Mouse (Mus musculus) brown adipose tissue, adult 24 weeks (tissue): ENCODE results near the gene Anxa5. TPM values are rescaled to one million over a fixed set of nuclear protein-coding genes. Genes with fewer than 3 reads are reported as not detected.

Source experiments
- H3K27ac ChIP-seq: fragments of 200-500 bp; replicated peaks from 2 replicates; pipeline ENCODE4 v1.5.1; 2012; ENCODE audit warnings: low read depth, mild to moderate bottlenecking, low read length
- H3K4me1 ChIP-seq: fragments of 200-500 bp; 2 replicates; pipeline ENCODE4 v1.6.1; 2012; ENCODE audit warnings: low read length, mixed read lengths; ENCODE audit not compliant: control insufficient read depth, insufficient read depth, insufficient read length
- H3K4me3 ChIP-seq: fragments of 200-500 bp; 2 replicates; pipeline ENCODE4 v1.5.1; 2012; ENCODE audit warnings: low read depth, mild to moderate bottlenecking, low read length, moderate library complexity; ENCODE audit not compliant: insufficient read depth
- polyA plus RNA-seq: library from polyadenylated mRNA; stranded (reverse); fragments of >200 nt; gene quantifications from 2 replicates; pipeline ENCODE4 v1.2.4, GENCODE M21; 2012; ENCODE audit not compliant: missing spikeins, insufficient read depth, insufficient read length

The Anxa5 gene
- polyA plus RNA-seq, 1 experiment: 597 TPM

- Histone ChIP-seq H3K4me1 (peaks cover 17% of the 10 kb centered on the region), H3K27ac (peak overlapping the region; percentile 77), H3K4me3 (peak overlapping the region; percentile 76)
These were observed 814 bp upstream of the Anxa5 start for GRCm38 (mm10) chr3:36476261-36477155.

- Histone ChIP-seq H3K27ac (peak overlapping the region; percentile 85), H3K4me3 (peak overlapping the region; percentile 76), H3K4me1 (peaks cover 23% of the 10 kb centered on the region)
These were observed 683 bp downstream of the Anxa5 start for GRCm38 (mm10) chr3:36474938-36475483.

DNA sequence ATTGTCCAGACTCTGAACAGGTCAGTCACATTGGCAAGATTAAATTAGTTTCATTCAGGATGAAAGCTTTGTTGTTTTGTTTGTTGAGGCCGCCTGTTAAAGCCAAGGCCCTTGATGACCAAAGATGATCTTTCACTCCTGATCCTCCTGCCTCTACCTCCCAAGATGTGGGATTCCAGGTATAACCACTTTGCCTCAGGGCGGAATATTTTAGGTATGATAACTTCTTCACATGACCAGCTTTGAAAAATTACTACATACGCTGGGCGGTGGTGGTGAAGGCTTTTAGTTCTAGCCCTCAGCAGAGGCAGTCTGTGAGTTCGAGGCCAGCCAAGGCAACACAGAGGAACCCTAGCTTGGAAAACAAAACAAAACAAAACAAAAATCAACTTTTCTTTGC, 1.3 kb downstream of the Anxa5 start:
- peak overlapping the region; percentile 85 for H3K27ac ChIP-seq
- H3K4me3 ChIP-seq: peak overlapping the region; percentile 76
- peaks cover 27% of the 10 kb centered on the region for H3K4me1 ChIP-seq

GRCm38 (mm10) chr3:36473222-36473621, 2.5 kb downstream of the Anxa5 start:
- Histone ChIP-seq H3K4me3 (peak overlapping the region; percentile 46), H3K4me1 (peaks cover 32% of the 10 kb centered on the region), H3K27ac (0 out of 2 replicates have a peak overlapping the region, but pooled peaks have one; percentile 21)

GRCm38 (mm10) chr3:36471856-36472255, 3.8 kb downstream of the Anxa5 start:
- no peak overlapping the region; the same call in 1 of the 2 replicates for H3K27ac ChIP-seq
- H3K4me3 ChIP-seq: peak overlapping the region; percentile 12
- H3K4me1 ChIP-seq: peaks cover 43% of the 10 kb centered on the region

DNA sequence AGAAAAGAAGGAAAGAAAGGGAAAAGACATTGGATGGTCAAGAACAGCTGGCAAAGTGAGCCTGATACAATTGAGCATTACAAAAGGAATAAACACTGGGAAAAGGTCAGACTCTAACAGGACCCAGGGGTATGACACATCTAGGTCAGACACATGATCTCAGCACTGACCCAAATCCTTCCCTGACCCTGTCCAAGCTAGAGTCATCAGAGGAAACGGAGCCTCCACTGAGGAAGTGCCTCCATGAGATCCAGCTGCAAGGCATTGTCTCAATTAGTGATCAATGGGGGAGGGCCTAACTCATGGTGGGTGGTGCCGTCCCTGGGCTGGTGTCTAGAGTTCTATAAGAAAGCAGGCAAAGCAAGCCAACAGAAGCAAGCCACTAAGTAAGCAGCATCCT, 6.8 kb downstream of the Anxa5 start:
- H3K4me1 ChIP-seq: peaks cover 46% of the 10 kb centered on the region
- H3K27ac ChIP-seq: peak overlapping the region; percentile 34; the same call in 1 of the 2 replicates

GRCm38 (mm10) chr3:36467632-36468031, 8.1 kb downstream of the Anxa5 start:
- Histone ChIP-seq H3K4me1 (peaks cover 43% of the 10 kb centered on the region), H3K4me3 (no peak overlapping the region), H3K27ac (no peak overlapping the region)

More for the DNA sequence above, 6.8 kb downstream of the Anxa5 start:
- no peak overlapping the region for H3K4me3 ChIP-seq

GRCm38 (mm10) chr3:36465538-36465937, 10.2 kb downstream of the Anxa5 start:
- H3K4me3 ChIP-seq: no peak overlapping the region
- no peak overlapping the region for H3K27ac ChIP-seq
- H3K4me1 ChIP-seq: peaks cover 32% of the 10 kb centered on the region

- H3K27ac ChIP-seq: no peak overlapping the region
- H3K4me1 ChIP-seq: peaks cover 11% of the 10 kb centered on the region
- no peak overlapping the region for H3K4me3 ChIP-seq
These were observed 13.3 kb downstream of the Anxa5 start for GRCm38 (mm10) chr3:36462348-36462747.

DNA sequence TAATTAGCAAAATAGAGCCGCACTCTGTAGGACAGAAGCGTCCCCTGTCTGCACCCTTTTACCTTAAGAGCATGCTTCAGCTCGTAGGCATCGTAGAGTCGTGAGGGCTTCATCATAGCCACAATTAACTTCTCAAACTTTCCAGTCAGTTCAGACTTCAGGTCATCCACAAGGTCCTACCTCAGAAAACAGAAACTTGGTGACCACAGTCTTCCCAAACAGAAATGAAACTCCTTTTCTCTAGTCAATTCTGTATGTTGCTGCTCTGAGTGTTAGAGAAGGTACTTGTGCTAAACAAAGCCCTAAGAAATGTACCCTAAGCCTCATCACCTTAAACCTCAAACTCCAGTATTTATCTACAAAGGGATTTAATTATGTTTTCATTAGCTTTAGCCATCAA, 13.9 kb downstream of the Anxa5 start:
- H3K27ac ChIP-seq: no peak overlapping the region
- H3K4me1 ChIP-seq: peaks cover 6% of the 10 kb centered on the region
- no peak overlapping the region for H3K4me3 ChIP-seq

DNA sequence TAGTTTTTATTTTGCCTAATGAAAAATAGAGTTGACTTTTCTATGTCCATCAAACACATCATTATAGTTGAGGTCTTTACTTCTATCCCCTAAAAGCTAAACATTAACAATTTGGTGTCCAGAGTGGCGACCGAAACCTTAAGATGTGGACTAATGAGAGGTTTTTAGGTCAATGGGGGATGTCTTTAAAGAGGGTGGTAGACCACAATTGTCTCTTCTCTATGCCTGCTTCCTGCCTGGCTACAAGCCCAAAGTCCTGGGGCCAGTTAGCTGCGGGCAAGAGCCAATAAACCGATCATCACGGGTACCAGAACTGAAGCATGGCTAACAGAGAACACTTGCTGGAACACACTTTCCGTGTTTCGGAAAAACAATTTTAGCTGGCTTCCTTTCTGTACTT, 15.0 kb downstream of the Anxa5 start:
- H3K4me1 ChIP-seq: no peaks in the 10 kb centered on the region
- H3K4me3 ChIP-seq: no peak overlapping the region
- H3K27ac ChIP-seq: no peak overlapping the region

GRCm38 (mm10) chr3:36455566-36455965, 20.1 kb downstream of the Anxa5 start:
- no peak overlapping the region for H3K4me3 ChIP-seq
- no peak overlapping the region for H3K27ac ChIP-seq
- H3K4me1 ChIP-seq: no peaks in the 10 kb centered on the region

- Histone ChIP-seq H3K4me1 (no peaks in the 10 kb centered on the region), H3K27ac (no peak overlapping the region), H3K4me3 (no peak overlapping the region)
These were observed 20.6 kb downstream of the Anxa5 start for GRCm38 (mm10) chr3:36455124-36455523.

DNA sequence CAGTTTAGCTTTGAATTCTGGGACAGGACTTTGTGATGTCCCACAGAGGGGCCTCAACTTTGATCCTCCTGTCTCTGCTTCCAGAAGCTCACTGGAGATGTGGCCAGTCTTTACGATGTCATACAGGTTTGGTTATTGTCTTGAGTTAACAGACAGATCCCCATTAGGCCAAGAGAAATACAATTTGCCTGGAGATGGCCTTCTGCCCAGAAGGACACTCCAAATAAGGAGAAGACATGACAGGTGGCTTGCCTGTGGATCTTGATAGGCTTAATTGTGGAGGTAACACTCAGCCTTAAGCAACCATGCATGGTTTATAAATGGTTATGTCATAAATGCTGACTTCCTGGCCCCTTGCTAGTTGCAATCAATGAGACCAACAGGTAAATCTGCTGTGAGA, 23.2 kb downstream of the Anxa5 start:
- H3K27ac ChIP-seq: no peak overlapping the region
- peaks cover 4% of the 10 kb centered on the region; the same call in 1 of the 2 replicates for H3K4me1 ChIP-seq
- H3K4me3 ChIP-seq: no peak overlapping the region

- H3K4me1 ChIP-seq: peaks cover 4% of the 10 kb centered on the region; the same call in 1 of the 2 replicates
- no peak overlapping the region for H3K4me3 ChIP-seq
- peak overlapping the region; percentile 77 for H3K27ac ChIP-seq
These were observed 26.2 kb downstream of the Anxa5 start for GRCm38 (mm10) chr3:36449292-36450165.
